Mouse (Mus musculus) left cerebral cortex, postnatal 14 days (tissue): ENCODE measurements at regions not wholly inside any gene's neighbourhood (a gene's known extent, or its start where the extent isn't known, plus 50 kb on each side); places are given as distances from the start of the nearest gene placed in this dataset.

ENCODE experiments used
- DNase-seq, 2 experiments: peaks; one replicate each; pipeline ENCODE4 v3.0.0; 2021 to 2022; ENCODE audit warnings: low spot score in 2 of 2, mixed read lengths in 1 of 2
- intact Hi-C: fragments of 180-260 bp; cut with DNase I; formaldehyde crosslinking; loops from one replicate; pipeline ENCODE4 v1.15.1; 2025

GRCm38 (mm10) chr10:45916928-45917327 lies 339.3 kb downstream of the Hace1 start:
- DNase-seq, result peak in 1 of 2 experiments; percentile 21
- intact Hi-C loops, result loop anchor here (5.0 kb wide), 2 partner anchors 240 to 535 kb away; no protein-coding TSS in a partner anchor

- intact Hi-C loops, result no loop called here
- no peak for DNase-seq
Measured at GRCm38 (mm10) chr10:45925746-45926145, 348.1 kb downstream of the Hace1 start.

GRCm38 (mm10) chr10:45933631-45934310 lies 356.1 kb downstream of the Hace1 start:
- DNase-seq, result no peak

DNA sequence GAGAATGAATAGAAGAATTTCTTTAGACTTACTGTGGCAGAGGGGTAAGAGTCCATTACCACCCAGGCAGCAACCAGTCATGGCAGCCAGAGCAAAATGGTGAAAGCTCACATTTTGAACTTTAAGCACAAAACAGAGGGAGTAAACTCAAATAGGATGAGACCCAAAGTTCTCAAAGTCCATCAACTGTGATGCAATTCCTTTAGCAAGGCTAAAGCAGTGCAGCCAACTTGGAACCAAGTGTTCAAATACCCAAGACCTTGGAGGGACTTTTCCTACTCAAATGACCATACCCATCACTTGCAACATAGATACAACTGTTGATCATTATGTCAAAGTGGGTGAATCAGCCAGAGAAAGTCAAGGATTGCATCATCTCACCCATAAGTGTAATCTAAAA lies 380.1 kb downstream of the Hace1 start:
- intact Hi-C loops, result no loop called here
- DNase-seq, result no peak

More at GRCm38 (mm10) chr10:45933631-45934310, 356.1 kb downstream of the Hace1 start:
- intact Hi-C loops, result no loop called here

DNA sequence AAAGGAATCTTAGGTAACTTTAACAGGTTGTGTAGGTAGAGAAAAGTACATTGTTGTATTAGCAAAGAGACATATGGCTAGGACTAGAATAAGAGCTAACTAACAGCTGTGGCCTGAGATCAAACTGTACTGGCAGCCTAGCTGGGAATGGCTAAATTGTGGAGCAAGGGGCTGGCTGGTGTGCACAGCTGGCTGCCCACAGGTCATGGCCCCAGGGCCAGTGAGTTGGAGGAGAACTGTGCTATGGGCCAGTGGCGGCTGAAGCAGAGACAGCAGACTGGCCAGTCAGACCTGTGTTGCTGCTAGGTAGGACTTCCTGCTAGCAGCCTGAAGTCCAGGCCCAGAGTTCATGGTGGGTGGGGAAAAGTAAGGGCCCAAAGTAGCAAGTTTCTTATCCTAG lies 394.6 kb downstream of the Hace1 start:
- no peak for DNase-seq
- intact Hi-C loops, result no loop called here

DNA sequence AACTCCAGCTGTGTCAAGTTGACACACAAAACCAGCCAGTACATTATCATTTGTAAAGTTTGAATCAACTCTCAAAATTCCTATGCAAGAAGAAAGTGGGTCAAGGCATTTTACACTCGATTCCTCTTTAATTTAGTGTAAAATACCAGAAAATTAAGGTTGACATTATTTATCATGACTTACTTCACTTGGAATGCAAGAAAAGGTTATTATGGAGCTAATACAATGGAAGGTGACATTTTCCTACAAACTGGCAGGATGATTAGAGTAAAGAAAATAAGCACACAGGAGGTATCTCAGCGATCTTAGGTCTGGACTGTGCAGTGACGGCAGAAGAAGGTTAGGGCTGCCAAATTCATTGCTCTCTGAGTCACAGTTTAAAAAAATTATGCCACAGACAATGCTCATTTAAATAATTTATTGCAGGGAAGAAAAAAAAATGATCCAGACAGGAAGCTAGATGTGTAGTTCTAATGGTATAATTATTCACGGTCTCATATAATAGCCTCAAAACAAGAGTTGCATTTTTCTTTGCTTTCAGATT lies 405.2 kb downstream of the Hace1 start:
- intact Hi-C loops, result no loop called here
- no peak for DNase-seq

DNA sequence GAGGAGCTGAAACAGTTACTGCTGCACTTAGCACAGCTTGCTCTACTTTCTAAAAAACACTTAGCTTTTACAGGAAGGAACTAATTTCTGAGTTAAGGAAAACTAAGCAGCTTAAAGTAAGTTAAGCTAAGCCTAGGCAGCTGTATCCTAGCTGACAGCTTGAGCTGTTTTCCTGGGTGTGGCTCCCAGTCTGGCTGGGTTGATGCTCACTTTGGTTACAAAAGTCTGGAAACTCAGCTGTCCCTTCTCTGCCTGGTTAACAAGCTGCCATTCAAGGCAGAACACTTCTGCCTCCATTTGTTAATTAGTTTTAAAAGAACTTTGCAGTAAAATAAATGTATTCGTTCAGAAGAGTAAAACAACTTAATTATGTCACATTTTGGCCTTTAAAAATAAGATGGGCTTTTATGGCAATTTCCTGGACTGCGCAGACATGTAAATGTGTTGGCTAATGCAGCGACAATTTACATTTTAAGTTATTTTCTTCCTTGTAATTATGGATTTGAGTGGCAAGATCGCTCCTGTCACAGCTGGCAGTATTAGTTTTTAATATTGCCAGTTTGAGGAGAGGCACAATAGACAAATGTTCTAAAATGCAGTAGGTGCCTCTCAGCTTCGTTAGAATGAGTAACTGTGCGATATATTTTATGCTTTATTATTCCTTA lies 406.2 kb downstream of the Hace1 start:
- intact Hi-C loops, result no loop called here

DNA sequence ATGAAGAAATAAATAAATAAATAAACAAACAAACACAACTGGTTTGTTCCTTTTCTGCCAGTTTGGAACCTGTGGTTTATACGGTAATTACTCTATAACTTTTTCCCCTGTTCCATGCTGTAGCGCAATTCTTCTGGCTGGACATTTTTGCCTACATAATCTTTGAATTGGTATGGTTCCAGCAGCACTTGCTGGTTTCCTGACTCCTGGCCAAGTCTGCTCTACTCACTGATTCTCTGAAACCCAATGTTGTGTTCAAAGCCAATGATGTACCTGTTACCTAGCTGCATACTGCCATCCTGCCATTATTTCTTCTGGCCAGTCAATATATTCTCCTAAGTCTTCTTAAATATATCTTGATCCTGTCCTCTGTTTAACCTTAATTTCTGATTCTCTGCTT lies 408.7 kb downstream of the Hace1 start:
- intact Hi-C loops, result no loop called here
- DNase-seq, result peak in 1 of 2 experiments; percentile 7

More for the DNA sequence above, 406.2 kb downstream of the Hace1 start:
- no peak for DNase-seq

DNA sequence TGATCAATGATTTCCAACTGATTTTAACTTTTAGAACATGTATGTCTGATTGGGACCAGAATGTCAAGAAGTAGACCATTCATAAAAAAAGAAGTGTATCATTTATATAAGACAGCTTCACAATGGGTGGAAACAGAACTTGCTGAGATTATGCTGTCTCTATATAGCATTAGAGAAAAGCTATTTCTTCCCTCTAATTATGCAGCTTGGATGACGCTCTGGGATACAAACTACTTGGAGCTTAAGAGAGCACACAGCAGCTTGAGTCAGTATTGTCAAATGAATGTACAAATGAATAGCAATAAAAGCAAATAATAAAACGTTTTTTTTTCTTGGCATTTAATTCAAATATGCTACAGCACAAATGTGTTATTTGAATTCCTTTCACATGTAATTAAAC lies 428.7 kb downstream of the Hace1 start:
- intact Hi-C loops, result no loop called here
- peak in 1 of 2 experiments; percentile 31 for DNase-seq

- intact Hi-C loops, result no loop called here
Measured at GRCm38 (mm10) chr10:46011916-46012596, 434.4 kb downstream of the Hace1 start.

GRCm38 (mm10) chr10:46012599-46012998 lies 435.0 kb downstream of the Hace1 start:
- intact Hi-C loops, result no loop called here
- DNase-seq, result no peak

More at GRCm38 (mm10) chr10:46011916-46012596, 434.4 kb downstream of the Hace1 start:
- DNase-seq, result peak; percentile 80 to 84

DNA sequence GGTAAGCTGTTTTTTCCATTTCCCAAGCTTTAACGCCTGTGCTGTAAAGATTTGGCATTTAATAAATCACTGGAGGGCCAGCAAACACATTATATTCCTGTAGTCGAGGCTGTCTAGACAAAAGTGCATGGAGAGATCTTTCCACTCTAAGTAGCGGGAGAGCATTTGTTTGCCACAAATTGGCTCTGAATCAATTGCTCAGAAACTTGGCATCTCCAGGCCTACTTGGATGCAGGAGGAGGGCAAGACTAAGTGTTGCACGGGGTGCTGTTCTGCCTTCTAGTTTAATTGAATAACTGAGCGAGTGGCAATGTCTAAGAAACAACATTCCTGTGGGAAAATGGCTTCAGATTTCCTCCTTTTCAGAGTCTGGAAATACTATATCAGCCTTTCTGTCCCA lies 438.7 kb downstream of the Hace1 start:
- intact Hi-C loops, result no loop called here
- peak in 1 of 2 experiments; percentile 17 for DNase-seq

DNA sequence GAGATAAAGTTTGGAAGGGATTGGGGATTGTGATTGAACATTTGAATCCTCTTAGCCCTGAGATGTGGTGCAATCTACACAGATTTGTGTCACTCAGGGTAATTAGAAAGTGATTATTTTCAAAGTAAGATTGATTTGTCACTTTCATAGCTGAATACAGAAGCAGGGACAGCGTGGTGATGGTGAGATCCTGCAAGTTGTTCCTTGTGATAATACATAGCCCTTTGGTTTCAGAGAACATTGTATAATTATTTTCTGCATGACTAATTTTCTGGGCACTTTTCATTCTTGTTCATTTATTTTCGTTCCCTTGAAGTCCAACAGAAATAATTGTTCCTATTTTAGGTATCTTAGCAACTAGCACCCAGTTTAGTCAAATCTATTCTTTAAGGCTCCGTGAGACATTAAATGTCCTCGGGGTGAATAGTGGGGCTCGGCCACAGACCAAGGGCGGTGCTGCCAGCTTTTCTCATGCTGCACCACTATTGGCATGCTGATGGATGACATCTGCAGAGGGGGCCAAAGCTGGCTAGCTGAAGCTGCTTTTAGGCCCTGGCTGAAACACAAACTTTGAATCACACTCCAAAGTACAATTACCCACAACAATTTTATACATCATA lies 468.0 kb downstream of the Hace1 start:
- intact Hi-C loops, result no loop called here
- DNase-seq, result peak in 1 of 2 experiments; percentile 27

- intact Hi-C loops, result no loop called here
- DNase-seq, result no peak
Measured at GRCm38 (mm10) chr10:46046094-46046749, 468.6 kb downstream of the Hace1 start.

DNA sequence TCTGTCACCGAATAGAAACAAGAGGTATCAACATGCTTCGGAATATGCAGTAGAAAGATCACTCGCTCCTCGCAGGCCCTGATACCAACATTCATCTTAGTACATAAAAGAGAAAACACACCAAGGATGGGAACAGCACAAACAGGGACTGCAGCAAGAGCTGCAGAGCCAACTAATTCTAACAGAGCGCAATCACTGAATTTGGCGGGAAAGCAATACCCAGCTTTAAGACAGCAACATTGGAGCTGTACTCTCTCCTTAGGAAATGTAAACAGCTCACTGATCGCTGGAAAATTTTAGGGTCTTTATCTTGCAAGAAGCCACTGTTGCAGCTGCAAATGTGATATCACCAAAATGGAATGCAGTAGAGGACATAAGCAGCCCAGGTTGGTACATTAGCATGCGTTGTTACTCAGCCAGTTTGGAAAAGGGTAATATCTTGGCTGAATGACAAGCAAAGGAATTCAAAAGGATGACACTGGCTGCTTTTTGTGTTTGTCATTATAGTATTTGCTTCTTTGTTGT lies 469.3 kb downstream of the Hace1 start:
- DNase-seq, result no peak
- intact Hi-C loops, result no loop called here

DNA sequence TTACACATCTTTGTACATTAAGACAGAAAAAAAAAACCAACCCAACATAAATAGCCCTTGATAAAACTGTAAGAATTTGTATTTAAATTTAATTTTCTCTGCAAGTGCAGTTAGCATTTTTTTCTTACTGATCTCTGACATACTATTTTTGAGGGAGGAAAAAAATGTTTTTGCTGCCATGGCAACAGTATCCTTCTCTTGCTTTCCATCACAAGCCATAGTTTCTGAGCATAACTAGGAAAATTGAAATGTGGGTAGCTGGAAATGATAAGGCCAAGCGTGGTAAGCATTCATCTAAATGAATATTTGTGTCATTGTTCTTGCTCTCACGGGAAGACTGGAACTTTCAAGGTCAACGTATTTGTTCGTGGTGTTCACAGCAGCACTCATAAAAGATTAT lies 470.0 kb downstream of the Hace1 start:
- DNase-seq, result peak in 1 of 2 experiments; percentile 12
- intact Hi-C loops, result no loop called here

DNA sequence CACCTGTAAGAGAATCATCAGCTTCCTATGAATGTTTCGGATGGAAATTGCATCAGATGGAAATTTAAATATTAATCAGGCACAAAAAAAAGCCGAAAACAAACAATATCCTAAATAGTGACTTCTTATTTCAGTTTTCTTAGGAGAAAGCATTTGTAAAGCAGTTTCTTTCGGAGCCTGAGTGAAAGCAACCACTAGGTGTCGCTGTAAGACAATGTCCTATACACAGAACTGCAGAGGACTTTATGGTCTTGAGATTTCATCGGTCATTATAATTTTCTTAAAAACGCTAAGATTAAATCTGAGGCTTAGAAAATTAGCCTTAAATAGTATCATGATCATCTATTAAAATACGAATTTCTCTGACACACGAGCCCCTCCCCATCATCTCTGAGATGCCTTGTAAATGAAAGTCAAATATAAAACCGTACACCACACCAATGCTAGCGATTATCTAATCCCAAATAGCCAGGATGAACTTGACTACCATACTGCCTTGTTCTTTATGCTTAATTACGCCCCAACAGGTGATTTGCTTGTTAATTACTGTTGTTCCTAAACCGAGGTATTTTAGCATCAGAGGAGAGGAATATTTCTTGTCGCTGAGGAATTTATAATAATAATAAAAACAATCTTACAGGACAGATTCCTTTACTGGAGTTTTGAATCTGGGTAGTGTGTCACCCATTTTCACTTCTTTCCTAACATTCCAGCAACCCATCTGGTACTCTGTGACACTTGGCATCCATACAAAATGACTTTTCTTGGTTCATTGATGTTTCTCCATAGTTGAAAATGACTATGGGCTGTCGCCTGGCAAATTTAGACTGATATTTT lies 480.0 kb downstream of the Hace1 start:
- DNase-seq, result peak; percentile 81 to 89
- intact Hi-C loops, result no loop called here

- intact Hi-C loops, result no loop called here
- DNase-seq, result no peak
Measured at GRCm38 (mm10) chr10:46058199-46058472, 480.5 kb downstream of the Hace1 start.
